ENCODE assay signal across 7 mouse cellular contexts in the genomic region with DNA sequence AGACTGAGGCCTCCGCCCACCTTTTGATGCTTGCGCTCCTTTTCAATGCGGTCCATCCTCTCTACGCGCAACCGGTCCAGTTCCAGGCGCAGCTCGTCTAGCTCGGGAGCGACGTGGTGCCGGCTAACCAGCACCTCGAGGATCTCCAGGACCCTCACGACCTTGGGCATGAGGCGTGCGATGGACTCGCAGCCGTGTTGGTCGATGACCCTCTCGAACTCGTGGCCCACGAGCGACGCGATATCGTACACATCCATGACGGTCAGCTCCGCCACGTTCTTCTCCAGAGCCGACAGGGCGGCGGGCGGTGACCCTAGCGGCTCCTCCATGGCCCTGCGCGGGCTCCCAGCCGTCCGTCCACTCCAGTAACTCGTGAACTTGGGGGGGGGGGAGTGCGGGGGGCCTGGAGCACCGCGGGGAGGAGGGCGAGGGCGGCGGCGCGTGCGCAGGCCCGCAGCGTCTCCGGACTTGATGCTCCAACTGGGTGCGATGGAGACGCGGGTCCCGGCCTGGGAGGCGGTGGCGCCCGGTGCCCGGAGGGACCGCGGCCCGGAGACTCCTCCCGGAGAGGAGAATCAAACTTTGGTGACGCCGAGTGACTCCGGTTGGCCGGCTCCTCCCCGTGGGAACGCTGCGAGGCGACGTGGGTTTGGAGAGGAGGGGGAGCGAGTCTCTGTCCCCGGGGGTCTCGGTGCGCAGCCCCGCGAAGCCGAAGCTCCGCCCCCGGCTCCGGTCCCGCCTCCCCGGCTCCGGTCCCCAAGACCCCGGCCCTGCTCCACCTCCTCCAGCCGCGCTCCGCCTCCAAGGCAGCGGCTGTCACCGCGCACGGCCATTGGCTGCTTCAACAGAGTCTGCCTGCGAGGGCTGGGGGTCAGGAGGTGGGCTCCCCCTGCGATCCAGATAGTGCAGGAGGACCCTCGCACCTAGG. TPM values are rescaled to one million over a fixed set of nuclear protein-coding genes. Genes with fewer than 3 reads are reported as not detected.
A peak's percentile ranks its signal among the peaks of the same experiment; 100 is the strongest.
DNase-seq lines count a peak whose midpoint lies in the region; ATAC-seq and TF ChIP-seq lines count a peak whose summit lies in the region.

A gene (minus strand): TSS at position 737 of the 928 bp plus-strand sequence.

- no peaks in the 10 kb centered on the region for H3K9me3 ChIP-seq in hindbrain, postnatal 0 days (ENCODE audit: low read length)
- H3K9me3 ChIP-seq in megakaryocyte, embryonic 14.5 days: no peaks in the 10 kb centered on the region

- no peaks in the 10 kb centered on the region for H3K36me3 ChIP-seq in hindbrain, postnatal 0 days (ENCODE audit: insufficient read depth, low read length)
- no peaks in the 10 kb centered on the region for H3K36me3 ChIP-seq in megakaryocyte, embryonic 14.5 days (replicated peaks; ENCODE audit: low read length)

- H3K4me1 ChIP-seq in hindbrain, postnatal 0 days (ENCODE audit: insufficient read depth, low read length): peaks cover 4% of the 10 kb centered on the region
- H3K4me1 ChIP-seq in megakaryocyte, embryonic 14.5 days: peaks cover 60% of the 10 kb centered on the region

- DNase-seq in ZHBTc4 (ENCODE audit: low read depth, low spot score): peak; percentile 82
- DNase-seq in cerebellum, postnatal 36 days: peak; percentile 61 to 68
- peak; percentile 85 for DNase-seq in gastrocnemius, postnatal 10 days
- peak; percentile 91 for DNase-seq in hindbrain, postnatal 0 days (ENCODE audit: low spot score)
- peak; percentile 73 to 94 for DNase-seq in left cerebral cortex, postnatal 10 days (ENCODE audit: extremely low spot score in 1 of 2, low spot score in 2 of 2)
- DNase-seq in right cerebral cortex, postnatal 36 days (ENCODE audit: low spot score in 2 of 2): peak; percentile 66 to 76

- intact Hi-C loops in left cerebral cortex, postnatal 10 days (cut with DNase I): loop anchor here (5.0 kb wide), 1 partner anchor 44 kb away; no protein-coding TSS in a partner anchor

- H3K27ac ChIP-seq in hindbrain, postnatal 0 days: peak within 1 kb of the TSS; percentile 85

- peak; percentile 94 for ATAC-seq in hindbrain, postnatal 0 days

- under 1% methylated on average over 72 of the region's 96 CpGs for WGBS in hindbrain, postnatal 0 days

- TF ChIP-seq CTCF in hindbrain, postnatal 0 days (IDR thresholded peaks at IDR 0.05; ENCODE audit: low read depth): peak; percentile 23; the same call in 1 of the 2 replicates

- peak within 1 kb of the TSS; percentile 57 for H3K9ac ChIP-seq in hindbrain, postnatal 0 days (replicated peaks; ENCODE audit: low read length)

- H3K4me2 ChIP-seq in hindbrain, postnatal 0 days (ENCODE audit: low read depth, low read length): peak within 1 kb of the TSS; percentile 70

- H3K27me3 ChIP-seq in hindbrain, postnatal 0 days (ENCODE audit: insufficient read depth, low read length): no peaks in the 10 kb centered on the region
- H3K27me3 ChIP-seq in megakaryocyte, embryonic 14.5 days (replicated peaks): peaks cover 56% of the 10 kb centered on the region

- H3K4me3 ChIP-seq in hindbrain, postnatal 0 days (ENCODE audit: low read length): peak within 1 kb of the TSS; percentile 68
- H3K4me3 ChIP-seq in megakaryocyte, embryonic 14.5 days (replicated peaks): peak within 1 kb of the TSS; percentile 97

RNA-seq across cellular contexts. Expression of the gene that starts here (rescaled TPM):
- total RNA-seq in gastrocnemius, postnatal 10 days (2021): 10 to 100 TPM; 48.9 to 49.3 TPM
- total RNA-seq in hindbrain, postnatal 0 days (2014; rRNA removed): 10.4 and 12.4 TPM in 2 replicates
- polyA plus RNA-seq in hindbrain, postnatal 0 days (2015; fragmentation: Nextera tagmentation; extraction: Ambion mirVana): 13.3 and 13.5 TPM in 2 replicates
- 10 to 100 TPM; 24.6 to 26.7 TPM for total RNA-seq in left cerebral cortex, postnatal 10 days (2021)
- polyA plus RNA-seq in megakaryocyte, embryonic 14.5 days (2012; ENCODE audit: insufficient read depth, low replicate concordance): 0.75 and 11.4 TPM in 2 replicates

Comparison
In these comparisons a context has a peak if more than half of its experiments do, and no peak if none do; other contexts are left out.
1. Peak in every context shown above with its lines: DNase-seq, ATAC-seq, H3K4me3 ChIP-seq and H3K27ac ChIP-seq.